In genomic region chr9:57606139-57606851, GRCm38 (mm10) we compare ENCODE assay signal across 10 mouse cellular contexts. TPM values are rescaled to one million over a fixed set of nuclear protein-coding genes. Genes with fewer than 3 reads are reported as not detected.
DNase-seq lines count a peak whose midpoint lies in the region; ATAC-seq and TF ChIP-seq lines count a peak whose summit lies in the region.
"Had no signal": no experiment of that assay in that cellular context is flagged by ENCODE, and none has a peak within 500 bp of the region (broad histone marks: within the 10 kb centered on the region; RNA-seq: fewer than 3 reads in every experiment).

Cplx3 (minus strand) TSS chr9:57606281.

- no peaks in the 10 kb centered on the region for H3K9me3 ChIP-seq in forebrain, embryonic 10.5 days
- no peaks in the 10 kb centered on the region for H3K9me3 ChIP-seq in intestine, embryonic 16.5 days (ENCODE audit: control insufficient read depth, low read length)

- peaks cover 42% of the 10 kb centered on the region for H3K27me3 ChIP-seq in forebrain, embryonic 10.5 days (ENCODE audit: poor library complexity, severe bottlenecking)
- H3K27me3 ChIP-seq in intestine, embryonic 16.5 days (replicated peaks; ENCODE audit: control insufficient read depth, insufficient read depth, low read length) = peaks cover 13% of the 10 kb centered on the region

- 6% methylated on average over 24 of the region's 24 CpGs for whole genome bisulfite sequencing in forebrain, embryonic 10.5 days
- WGBS in intestine, embryonic 16.5 days = 6% methylated on average over 22 of the region's 24 CpGs

- peak; percentile 50 for DNase-seq in gastrocnemius, adult 2 months
- no peak for DNase-seq in gastrocnemius, postnatal 36 days
- DNase-seq in ES-CJ7 (ENCODE audit: low read depth, low spot score) = peak; percentile 52
- peak; percentile 72 for DNase-seq in forebrain, embryonic 10.5 days (ENCODE audit: extremely low spot score, low spot score)
- DNase-seq in lung, postnatal 10 days = peak; percentile 78
- peak; percentile 76 for DNase-seq in retina, embryonic 14.5 days (ENCODE audit: low spot score)
- DNase-seq in layer of hippocampus, postnatal 25 days (ENCODE audit: extremely low spot score in 1 of 2, low spot score in 1 of 2) = no peak

- no peak within 1 kb of the TSS for H3K27ac ChIP-seq in gastrocnemius, adult 2 months
- peak within 1 kb of the TSS; percentile 20; the same call in 1 of the 2 replicates for H3K27ac ChIP-seq in forebrain, embryonic 10.5 days
- no peak within 1 kb of the TSS for H3K27ac ChIP-seq in intestine, embryonic 16.5 days (ENCODE audit: low read length)

- peaks cover 39% of the 10 kb centered on the region for H3K4me1 ChIP-seq in forebrain, embryonic 10.5 days
- H3K4me1 ChIP-seq in intestine, embryonic 16.5 days (ENCODE audit: control insufficient read depth, insufficient read depth, low read length) = peaks cover 4% of the 10 kb centered on the region; the same call in 1 of the 2 replicates

- no peak within 1 kb of the TSS for H3K4me2 ChIP-seq in intestine, embryonic 16.5 days (ENCODE audit: low read depth, low read length)

- no peak within 1 kb of the TSS for H3K9ac ChIP-seq in intestine, embryonic 16.5 days (ENCODE audit: low read depth, low read length)

- no peak for TF ChIP-seq CTCF in gastrocnemius, adult 2 months (IDR thresholded peaks at IDR 0.05)

- no peaks in the 10 kb centered on the region for H3K36me3 ChIP-seq in forebrain, embryonic 10.5 days (replicated peaks)
- no peaks in the 10 kb centered on the region for H3K36me3 ChIP-seq in intestine, embryonic 16.5 days (ENCODE audit: control insufficient read depth, insufficient read depth, low read length)

- peak; percentile 41; the same call in 1 of the 2 replicates for ATAC-seq in intestine, embryonic 16.5 days

- intact Hi-C loops in gastrocnemius, adult 2 months (cut with DNase I) = no loop called here
- intact Hi-C loops in gastrocnemius, postnatal 36 days (cut with DNase I) = no loop called here

- H3K4me3 ChIP-seq in gastrocnemius, adult 2 months = no peak within 1 kb of the TSS
- H3K4me3 ChIP-seq in forebrain, embryonic 10.5 days = peak within 1 kb of the TSS; percentile 26; the same call in 1 of the 2 replicates
- H3K4me3 ChIP-seq in intestine, embryonic 16.5 days (ENCODE audit: low read length) = no peak within 1 kb of the TSS

RNA-seq across cellular contexts. Expression of gene Cplx3, which starts in this region (rescaled TPM):
- not detected for total RNA-seq in gastrocnemius, adult 2 months (2021)
- total RNA-seq in gastrocnemius, postnatal 36 days (2021) = not detected
- 1.9 and 2.9 TPM in 2 replicates for polyA plus RNA-seq in forebrain, embryonic 10.5 days (2016; fragmentation: Nextera tagmentation; extraction: Ambion mirVana)
- not detected in 2 replicates for polyA plus RNA-seq in intestine, embryonic 16.5 days (2015; fragmentation: Nextera tagmentation; extraction: Ambion mirVana)
- 1 to 10 TPM; 2.7 to 3.0 TPM for total RNA-seq in layer of hippocampus, postnatal 25 days (2021)
- total RNA-seq: CH12.LX had no signal
- polyA plus RNA-seq: heart, embryonic 16.5 days had no signal

Comparison
In these comparisons a context has a peak if more than half of its experiments do, and no peak if none do; other contexts are left out.
1. Peak in DNase-seq in gastrocnemius, adult 2 months; RNA of the gene not detected or under 1 TPM.
2. Peak in ATAC-seq in intestine, embryonic 16.5 days; RNA of the gene not detected or under 1 TPM.
3. DNase-seq: peak in ES-CJ7 (single experiment), forebrain, embryonic 10.5 days (single experiment), lung, postnatal 10 days (single experiment) and retina, embryonic 14.5 days (single experiment); none in gastrocnemius, postnatal 36 days (0 of 2) and layer of hippocampus, postnatal 25 days (0 of 2).